Mouse (Mus musculus) hindbrain, embryonic 15.5 days (tissue): ENCODE measurements around the gene Cog6. TPM values are rescaled to one million over a fixed set of nuclear protein-coding genes. Genes with fewer than 3 reads are reported as not detected.

Experiments used
- ATAC-seq: fragments of 200-750 bp; cut with Nextera tagmentation; 2 replicates; pipeline ENCODE4 v1.8.0; 2017; ENCODE audit warnings: low read depth, moderate number of reproducible peaks, moderate TSS enrichment; ENCODE audit not compliant: low FRiP score
- H3K27ac ChIP-seq: fragments of 300-500 bp; sonication (generic); replicated peaks from 2 replicates; pipeline ENCODE4 v1.5.1; 2015; ENCODE audit warnings: mild to moderate bottlenecking, inconsistent platforms
- H3K27me3 ChIP-seq: fragments of 300-500 bp; sonication (generic); 2 replicates; pipeline ENCODE4 v1.6.1; 2015; ENCODE audit warnings: control low read depth, inconsistent platforms
- H3K36me3 ChIP-seq: fragments of 300-500 bp; sonication (generic); 2 replicates; pipeline ENCODE4 v1.6.1; 2015; ENCODE audit warnings: control low read depth, inconsistent platforms
- H3K4me1 ChIP-seq: fragments of 300-500 bp; sonication (generic); replicated peaks from 2 replicates; pipeline ENCODE4 v1.6.1; 2015; ENCODE audit warnings: control low read depth, inconsistent platforms
- H3K4me2 ChIP-seq: fragments of 300-500 bp; sonication (generic); 2 replicates; pipeline ENCODE4 v1.6.1; 2015; ENCODE audit warnings: moderate library complexity, mild to moderate bottlenecking, inconsistent platforms
- H3K4me3 ChIP-seq: fragments of 300-500 bp; sonication (generic); 2 replicates; pipeline ENCODE4 v1.5.1; 2015; ENCODE audit warnings: mild to moderate bottlenecking, inconsistent platforms
- H3K9ac ChIP-seq: fragments of 300-500 bp; sonication (generic); 2 replicates; pipeline ENCODE4 v1.6.1; 2015; ENCODE audit warnings: inconsistent platforms
- H3K9me3 ChIP-seq: fragments of 300-500 bp; sonication (generic); 2 replicates; pipeline ENCODE4 v1.6.1; 2016; ENCODE audit warnings: control low read depth, inconsistent platforms
- WGBS: fragments of 180-500 bp; shearing (Covaris S2); methylation state at CpG from one replicate; pipeline ENCODE4 v1.1.7; 2015; 5-methylcytosine and 5-hydroxymethylcytosine counted together
- polyA plus RNA-seq: library from polyadenylated mRNA; unstranded; fragments of >200 nt; fragmentation: Nextera tagmentation; extraction: Ambion mirVana; gene quantifications from 2 replicates; pipeline ENCODE4 v1.2.1, GENCODE M21; 2015

The Cog6 gene
- polyA plus RNA-seq, 1 experiment from 2014 or later = 47.1 TPM

DNA sequence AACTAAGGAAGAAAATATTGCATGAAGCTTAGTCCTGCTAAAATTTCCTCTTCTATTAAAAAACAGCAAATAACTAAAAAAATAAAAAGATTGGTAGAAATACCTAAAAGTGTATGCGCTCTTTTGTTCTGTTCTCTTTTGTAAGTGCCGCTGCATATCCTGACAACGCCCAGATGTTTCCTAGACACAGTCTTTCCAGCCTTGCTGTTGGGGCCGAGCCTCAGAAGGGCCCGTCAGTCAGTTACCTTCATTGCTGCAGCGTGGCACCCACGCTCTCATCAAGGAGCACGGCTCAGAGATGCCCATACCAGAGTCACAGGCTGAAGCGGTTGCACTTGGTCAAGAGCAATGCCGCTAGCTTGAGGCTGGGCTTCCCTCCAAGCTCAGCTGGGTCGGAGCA, 60.8 kb downstream of the Cog6 start:
- no peak for ATAC-seq
- H3K9me3 ChIP-seq = no peaks in the 10 kb centered on the region
- no peak overlapping the region for H3K4me2 ChIP-seq
- H3K4me3 ChIP-seq = no peak overlapping the region
- H3K4me1 ChIP-seq = peaks cover 11% of the 10 kb centered on the region
- H3K36me3 ChIP-seq = no peaks in the 10 kb centered on the region
- no peaks in the 10 kb centered on the region for H3K27me3 ChIP-seq
- 87% methylated on average over 11 of the region's 11 CpGs for WGBS
- H3K9ac ChIP-seq = no peak overlapping the region
- H3K27ac ChIP-seq = no peak overlapping the region

DNA sequence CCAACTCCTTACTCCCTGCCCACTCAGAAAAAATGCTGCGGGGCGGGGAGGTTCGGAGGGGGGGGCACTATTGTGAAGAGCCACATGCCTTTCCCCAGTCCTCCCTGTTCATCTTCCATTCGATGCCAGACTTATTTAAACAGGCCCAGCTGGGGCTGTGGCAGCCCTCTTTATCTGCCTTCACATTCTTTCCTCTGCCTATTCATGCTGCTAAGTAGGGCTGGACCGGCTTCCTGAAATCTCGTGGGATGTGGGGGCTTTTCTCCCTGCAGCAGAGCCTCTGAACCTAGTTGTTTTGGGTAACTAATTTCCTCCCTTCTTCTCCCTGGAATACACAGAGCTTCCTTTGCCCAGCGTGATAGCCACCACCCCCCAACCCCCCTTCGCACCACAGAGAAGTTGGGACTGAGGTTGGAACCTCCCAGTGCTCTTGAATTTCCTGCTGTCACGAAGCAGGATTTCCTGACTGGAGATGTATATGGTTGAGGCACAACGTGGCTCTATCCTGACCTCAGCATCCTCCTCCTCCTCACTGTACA, 61.5 kb downstream of the Cog6 start:
- Histone ChIP-seq H3K27me3 (no peaks in the 10 kb centered on the region), H3K4me3 (no peak overlapping the region), H3K9me3 (no peaks in the 10 kb centered on the region), H3K4me2 (no peak overlapping the region), H3K4me1 (peaks cover 11% of the 10 kb centered on the region), H3K9ac (no peak overlapping the region), H3K27ac (no peak overlapping the region), H3K36me3 (no peaks in the 10 kb centered on the region)
- peak; percentile 61 for ATAC-seq
- WGBS = 12% methylated on average over 10 of the region's 10 CpGs

DNA sequence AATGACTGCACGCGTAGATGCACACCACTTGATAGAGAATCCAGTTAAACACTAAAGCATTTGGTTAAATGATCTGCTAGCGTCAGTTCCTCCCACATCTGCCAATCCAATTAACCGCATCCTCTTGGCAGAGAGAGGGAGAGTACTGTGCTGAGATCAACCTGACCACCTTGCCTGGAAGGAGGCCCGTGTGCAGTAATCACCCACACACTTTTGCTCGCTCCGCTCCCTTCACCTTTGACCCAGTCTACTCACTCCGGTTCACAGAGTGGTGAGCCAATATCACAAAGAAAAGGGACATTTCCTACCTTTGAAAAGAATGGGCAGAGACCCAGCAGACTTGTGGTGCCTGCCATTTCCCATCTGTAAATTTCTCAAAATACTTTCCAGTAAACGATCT, 62.4 kb downstream of the Cog6 start:
- Histone ChIP-seq H3K27ac (no peak overlapping the region), H3K4me3 (no peak overlapping the region), H3K4me2 (no peak overlapping the region), H3K36me3 (no peaks in the 10 kb centered on the region), H3K27me3 (no peaks in the 10 kb centered on the region), H3K4me1 (peaks cover 11% of the 10 kb centered on the region), H3K9ac (no peak overlapping the region), H3K9me3 (no peaks in the 10 kb centered on the region)
- no peak for ATAC-seq
- WGBS = 58% methylated on average over 9 of the region's 9 CpGs

DNA sequence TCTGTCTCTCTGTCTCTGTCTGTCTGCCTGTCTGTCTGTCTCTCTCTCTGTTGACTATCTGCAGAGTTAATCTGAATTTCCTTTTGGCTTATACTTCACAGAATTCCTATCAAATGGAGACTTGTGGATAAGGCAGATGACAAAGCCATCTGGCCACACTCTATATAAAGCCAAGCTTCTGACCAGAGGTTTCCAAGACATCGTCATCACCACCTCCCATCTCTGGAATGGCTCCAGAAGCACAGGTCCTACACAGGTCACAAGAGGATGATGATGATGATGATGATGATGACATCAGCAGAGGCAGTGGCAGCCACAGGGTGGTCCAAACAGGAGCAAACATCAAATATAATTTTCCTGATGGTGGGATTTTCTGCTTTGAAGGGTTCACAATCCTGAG, 63.2 kb downstream of the Cog6 start:
- H3K4me3 ChIP-seq = no peak overlapping the region
- H3K9ac ChIP-seq = no peak overlapping the region

DNA sequence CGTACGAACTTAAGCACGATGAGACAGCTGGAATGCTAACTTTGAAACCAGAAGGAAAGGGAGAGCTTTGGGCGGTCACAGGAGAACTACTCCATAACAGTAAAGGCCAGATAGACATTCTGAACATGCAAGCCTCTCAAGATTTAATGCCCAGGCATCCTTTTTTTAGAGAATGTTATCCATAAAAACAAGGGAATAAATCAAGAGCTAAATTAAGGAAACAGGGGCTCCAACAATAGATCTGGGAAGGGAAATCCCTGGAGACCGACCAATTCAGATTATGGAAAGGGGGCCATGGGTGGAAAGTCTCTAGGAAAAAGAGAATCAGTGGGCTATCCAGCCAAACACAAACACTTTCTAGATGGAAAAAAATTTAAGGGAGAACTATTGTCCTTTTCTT, 68.2 kb downstream of the Cog6 start:
- Histone ChIP-seq H3K36me3 (no peaks in the 10 kb centered on the region), H3K4me2 (no peak overlapping the region), H3K9ac (no peak overlapping the region), H3K4me1 (no peaks in the 10 kb centered on the region), H3K9me3 (no peaks in the 10 kb centered on the region), H3K27me3 (no peaks in the 10 kb centered on the region), H3K4me3 (no peak overlapping the region), H3K27ac (no peak overlapping the region)
- ATAC-seq = no peak
- 96% methylated on average over 5 of the region's 5 CpGs for WGBS

More for the DNA sequence above, 63.2 kb downstream of the Cog6 start:
- Histone ChIP-seq H3K27ac (no peak overlapping the region), H3K36me3 (no peaks in the 10 kb centered on the region), H3K27me3 (no peaks in the 10 kb centered on the region), H3K4me1 (peaks cover 11% of the 10 kb centered on the region), H3K4me2 (no peak overlapping the region), H3K9me3 (no peaks in the 10 kb centered on the region)
- ATAC-seq = no peak
- 84% methylated on average over 1 of the region's 1 CpGs for WGBS

DNA sequence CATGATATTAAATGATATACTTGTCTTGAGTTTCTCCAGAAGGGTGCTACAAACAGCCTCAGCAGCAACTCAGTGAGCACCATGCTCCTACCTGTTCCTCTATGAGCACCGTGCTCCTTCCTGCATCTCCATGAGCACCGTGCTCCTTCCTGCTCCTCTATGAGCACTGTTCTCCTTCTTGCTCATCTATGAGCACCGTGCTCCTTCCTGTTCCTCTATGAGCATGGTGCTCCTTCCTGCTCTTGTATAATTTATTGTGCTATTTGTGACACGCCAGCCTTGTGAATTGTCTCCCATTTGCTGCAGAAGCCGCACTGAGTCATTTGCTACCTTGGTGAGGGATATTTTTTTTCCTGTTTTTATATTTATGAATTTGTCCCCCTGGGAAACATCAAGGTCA, 69.6 kb downstream of the Cog6 start:
- H3K27ac ChIP-seq = no peak overlapping the region
- WGBS = 85% methylated on average over 5 of the region's 5 CpGs
- ATAC-seq = no peak
- H3K4me1 ChIP-seq = no peaks in the 10 kb centered on the region
- H3K27me3 ChIP-seq = no peaks in the 10 kb centered on the region
- H3K9me3 ChIP-seq = no peaks in the 10 kb centered on the region
- no peak overlapping the region for H3K4me3 ChIP-seq
- H3K9ac ChIP-seq = no peak overlapping the region
- no peaks in the 10 kb centered on the region for H3K36me3 ChIP-seq
- no peak overlapping the region for H3K4me2 ChIP-seq

DNA sequence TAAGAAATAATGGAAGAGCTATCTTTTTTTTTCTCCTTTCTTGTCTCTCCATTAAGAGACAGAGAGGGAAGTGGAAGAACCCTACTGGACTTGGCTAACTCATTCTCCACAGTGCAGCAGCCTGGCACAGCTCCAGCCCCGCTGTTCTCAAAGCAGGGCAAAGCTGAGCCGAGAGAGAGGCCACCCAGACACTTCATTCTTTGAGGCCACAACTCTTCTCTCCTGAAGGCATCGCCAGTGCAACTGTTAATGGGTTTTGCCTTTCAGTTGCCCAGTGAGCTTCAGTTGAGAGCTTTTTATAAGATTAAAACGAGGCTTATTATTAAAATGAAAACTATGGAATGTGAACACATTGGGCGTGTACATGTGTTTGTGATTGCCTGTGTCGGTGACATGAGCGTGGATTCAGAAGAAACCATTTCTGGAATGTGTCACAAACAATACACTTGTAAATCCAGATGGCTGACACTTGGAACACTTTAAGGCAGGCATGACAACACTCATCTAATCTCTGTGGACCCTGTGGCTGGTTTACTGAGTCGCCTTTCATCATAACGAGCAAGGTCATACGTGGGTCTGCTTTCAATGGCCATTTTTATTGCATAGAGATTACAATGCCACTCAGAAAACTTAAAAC, 76.1 kb downstream of the Cog6 start:
- ATAC-seq = no peak
- no peak overlapping the region for H3K4me3 ChIP-seq
- H3K27ac ChIP-seq = peak overlapping the region; percentile 4; the same call in 1 of the 2 replicates
- H3K9me3 ChIP-seq = no peaks in the 10 kb centered on the region
- no peaks in the 10 kb centered on the region for H3K36me3 ChIP-seq
- WGBS = 32% methylated on average over 10 of the region's 10 CpGs
- no peak overlapping the region for H3K4me2 ChIP-seq
- H3K9ac ChIP-seq = no peak overlapping the region
- H3K4me1 ChIP-seq = peaks cover 13% of the 10 kb centered on the region
- no peaks in the 10 kb centered on the region for H3K27me3 ChIP-seq

DNA sequence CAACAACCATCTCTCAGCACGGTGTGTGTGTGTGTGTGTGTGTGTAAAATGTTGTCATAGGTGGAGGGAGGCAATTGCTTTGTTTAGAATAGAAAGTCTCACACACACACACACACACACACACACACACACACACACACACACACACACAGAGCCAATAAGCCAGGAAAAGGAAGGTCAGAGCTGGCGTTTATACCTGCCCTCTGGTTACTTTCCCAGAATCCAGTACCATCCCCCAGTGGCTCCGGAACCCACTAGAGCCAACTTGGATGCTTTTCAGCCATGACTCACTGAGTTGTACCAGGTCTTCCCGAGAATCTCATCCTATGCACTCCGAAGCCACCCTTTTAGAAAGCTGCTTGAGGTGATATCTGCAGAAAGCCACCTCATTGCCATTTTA, 78.6 kb downstream of the Cog6 start:
- WGBS = 74% methylated on average over 5 of the region's 5 CpGs
- no peaks in the 10 kb centered on the region for H3K9me3 ChIP-seq

DNA sequence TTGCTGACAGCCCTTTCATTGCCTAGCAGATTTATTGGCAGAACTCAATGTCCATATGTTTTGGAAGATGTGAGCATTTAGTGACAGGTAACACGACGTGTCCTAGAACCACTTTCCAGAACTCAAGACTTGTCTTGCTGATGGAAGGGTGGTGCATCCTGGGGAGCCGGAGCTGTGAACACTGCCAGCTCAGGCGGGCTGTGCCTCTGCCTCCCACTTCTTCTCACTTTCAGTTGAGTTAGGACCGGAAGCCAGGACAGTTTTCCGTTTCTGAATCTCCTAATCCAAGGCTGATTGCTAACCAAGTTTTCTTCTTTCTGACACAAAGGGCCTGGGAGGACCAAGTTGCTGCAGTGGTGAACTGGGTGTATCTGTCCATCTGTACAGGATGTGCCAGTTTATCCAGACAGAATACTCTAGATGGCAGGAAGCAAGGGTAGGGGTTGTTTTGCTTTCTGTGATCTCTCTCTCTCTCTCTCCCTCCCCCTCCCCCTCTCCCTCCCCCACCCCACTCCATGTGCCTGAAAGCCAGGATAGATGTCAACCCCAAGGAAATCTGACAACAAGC, 79.2 kb downstream of the Cog6 start:
- H3K9ac ChIP-seq = no peak overlapping the region
- H3K4me3 ChIP-seq = no peak overlapping the region
- no peaks in the 10 kb centered on the region for H3K9me3 ChIP-seq
- no peaks in the 10 kb centered on the region for H3K27me3 ChIP-seq
- peaks cover 13% of the 10 kb centered on the region for H3K4me1 ChIP-seq
- 87% methylated on average over 6 of the region's 6 CpGs for WGBS
- no peak overlapping the region for H3K4me2 ChIP-seq
- H3K27ac ChIP-seq = no peak overlapping the region
- no peaks in the 10 kb centered on the region for H3K36me3 ChIP-seq
- no peak for ATAC-seq

More for the DNA sequence above, 78.6 kb downstream of the Cog6 start:
- Histone ChIP-seq H3K36me3 (no peaks in the 10 kb centered on the region), H3K27me3 (no peaks in the 10 kb centered on the region), H3K27ac (no peak overlapping the region), H3K4me1 (peaks cover 13% of the 10 kb centered on the region), H3K4me3 (no peak overlapping the region), H3K9ac (no peak overlapping the region), H3K4me2 (no peak overlapping the region)
- no peak for ATAC-seq

DNA sequence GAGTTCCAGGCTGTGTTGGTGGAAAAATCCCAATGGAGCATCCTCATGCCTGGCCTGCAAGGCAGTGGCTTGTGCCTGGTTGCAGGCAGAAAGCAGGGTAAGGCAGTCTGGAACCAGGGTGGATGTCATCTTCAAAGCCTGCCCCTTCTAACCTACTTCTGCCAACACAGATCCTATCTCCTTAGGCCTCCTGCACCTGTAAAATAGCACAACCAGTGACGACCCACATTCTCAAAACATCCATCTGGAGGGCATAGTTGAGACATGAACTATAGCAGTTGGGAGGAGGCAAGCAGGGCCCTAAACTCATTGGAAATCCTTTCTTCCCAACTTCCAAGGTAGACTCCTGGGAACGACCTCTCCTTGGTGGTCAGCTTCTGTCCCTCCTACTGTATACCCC, 85.1 kb downstream of the Cog6 start:
- Histone ChIP-seq H3K9ac (no peak overlapping the region), H3K4me2 (no peak overlapping the region), H3K4me3 (no peak overlapping the region), H3K9me3 (no peaks in the 10 kb centered on the region), H3K4me1 (no peaks in the 10 kb centered on the region), H3K36me3 (no peaks in the 10 kb centered on the region), H3K27ac (no peak overlapping the region), H3K27me3 (no peaks in the 10 kb centered on the region)
- no peak for ATAC-seq
- WGBS = 90% methylated on average over 2 of the region's 2 CpGs
